Mouse (Mus musculus): ENCODE measurements around the gene Ctsz. TPM values are rescaled to one million over a fixed set of nuclear protein-coding genes. Genes with fewer than 3 reads are reported as not detected.

The Ctsz gene
- polyA plus RNA-seq, 1 experiment, result 143 TPM

GRCm38 (mm10) chr2:174443046-174443445, 4.2 kb upstream of the Ctsz start:
- Histone ChIP-seq H3K4me1 (ENCODE audit: control insufficient read depth, insufficient read depth, low read length) (no peaks in the 10 kb centered on the region), H3K27ac (ENCODE audit: insufficient read depth, low read length) (no peak overlapping the region), H3K4me3 (ENCODE audit: insufficient read depth, low read length) (no peak overlapping the region)
- TF ChIP-seq POLR2A (IDR thresholded peaks at IDR 0.05; ENCODE audit: low read depth, low read length), result no peak
- TF ChIP-seq CTCF (IDR thresholded peaks at IDR 0.05; ENCODE audit: borderline replicate concordance, insufficient read depth, low read length), result no peak

- Histone ChIP-seq H3K4me1 (ENCODE audit: control insufficient read depth, insufficient read depth, low read length) (no peaks in the 10 kb centered on the region), H3K27ac (ENCODE audit: insufficient read depth, low read length) (no peak overlapping the region)
- TF ChIP-seq CTCF (IDR thresholded peaks at IDR 0.05; ENCODE audit: borderline replicate concordance, insufficient read depth, low read length), result no peak
- no peak for TF ChIP-seq POLR2A (IDR thresholded peaks at IDR 0.05; ENCODE audit: low read depth, low read length)
These were observed 3.6 kb upstream of the Ctsz start for GRCm38 (mm10) chr2:174442460-174442859.

GRCm38 (mm10) chr2:174441898-174442297, 3.1 kb upstream of the Ctsz start:
- TF ChIP-seq CTCF (IDR thresholded peaks at IDR 0.05; ENCODE audit: borderline replicate concordance, insufficient read depth, low read length), result no peak
- TF ChIP-seq POLR2A (IDR thresholded peaks at IDR 0.05; ENCODE audit: low read depth, low read length), result no peak
- H3K4me1 ChIP-seq (ENCODE audit: control insufficient read depth, insufficient read depth, low read length), result no peaks in the 10 kb centered on the region
- no peak overlapping the region for H3K4me3 ChIP-seq (ENCODE audit: insufficient read depth, low read length)
- no peak overlapping the region for H3K27ac ChIP-seq (ENCODE audit: insufficient read depth, low read length)

More at GRCm38 (mm10) chr2:174442460-174442859, 3.6 kb upstream of the Ctsz start:
- no peak overlapping the region for H3K4me3 ChIP-seq (ENCODE audit: insufficient read depth, low read length)

GRCm38 (mm10) chr2:174439961-174440360, 1.1 kb upstream of the Ctsz start:
- TF ChIP-seq CTCF (IDR thresholded peaks at IDR 0.05; ENCODE audit: borderline replicate concordance, insufficient read depth, low read length) (no peak), POLR2A (IDR thresholded peaks at IDR 0.05; ENCODE audit: low read depth, low read length) (no peak)
- Histone ChIP-seq H3K4me3 (ENCODE audit: insufficient read depth, low read length) (no peak overlapping the region), H3K27ac (ENCODE audit: insufficient read depth, low read length) (no peak overlapping the region), H3K4me1 (ENCODE audit: control insufficient read depth, insufficient read depth, low read length) (no peaks in the 10 kb centered on the region)

- no peak for TF ChIP-seq CTCF (IDR thresholded peaks at IDR 0.05; ENCODE audit: borderline replicate concordance, insufficient read depth, low read length)
- TF ChIP-seq POLR2A (IDR thresholded peaks at IDR 0.05; ENCODE audit: low read depth, low read length), result no peak
- Histone ChIP-seq H3K4me1 (ENCODE audit: control insufficient read depth, insufficient read depth, low read length) (no peaks in the 10 kb centered on the region), H3K27ac (ENCODE audit: insufficient read depth, low read length) (no peak overlapping the region), H3K4me3 (ENCODE audit: insufficient read depth, low read length) (no peak overlapping the region)
These were observed 605 bp upstream of the Ctsz start for GRCm38 (mm10) chr2:174439450-174439838.

GRCm38 (mm10) chr2:174438181-174438580, 658 bp downstream of the Ctsz start:
- Histone ChIP-seq H3K4me3 (ENCODE audit: insufficient read depth, low read length) (peak overlapping the region; percentile 55), H3K27ac (ENCODE audit: insufficient read depth, low read length) (no peak overlapping the region), H3K4me1 (ENCODE audit: control insufficient read depth, insufficient read depth, low read length) (no peaks in the 10 kb centered on the region)
- no peak for TF ChIP-seq POLR2A (IDR thresholded peaks at IDR 0.05; ENCODE audit: low read depth, low read length)
- no peak for TF ChIP-seq CTCF (IDR thresholded peaks at IDR 0.05; ENCODE audit: borderline replicate concordance, insufficient read depth, low read length)

- TF ChIP-seq POLR2A (IDR thresholded peaks at IDR 0.05; ENCODE audit: low read depth, low read length) (no peak), CTCF (IDR thresholded peaks at IDR 0.05; ENCODE audit: borderline replicate concordance, insufficient read depth, low read length) (no peak)
- Histone ChIP-seq H3K4me1 (ENCODE audit: control insufficient read depth, insufficient read depth, low read length) (no peaks in the 10 kb centered on the region), H3K4me3 (ENCODE audit: insufficient read depth, low read length) (peak overlapping the region; percentile 55), H3K27ac (ENCODE audit: insufficient read depth, low read length) (no peak overlapping the region)
These were observed 1.2 kb downstream of the Ctsz start for GRCm38 (mm10) chr2:174437697-174437982.

- no peak overlapping the region for H3K4me3 ChIP-seq (ENCODE audit: insufficient read depth, low read length)
- TF ChIP-seq POLR2A (IDR thresholded peaks at IDR 0.05; ENCODE audit: low read depth, low read length) (no peak), CTCF (IDR thresholded peaks at IDR 0.05; ENCODE audit: borderline replicate concordance, insufficient read depth, low read length) (no peak)
- H3K27ac ChIP-seq (ENCODE audit: insufficient read depth, low read length), result no peak overlapping the region
- H3K4me1 ChIP-seq (ENCODE audit: control insufficient read depth, insufficient read depth, low read length), result no peaks in the 10 kb centered on the region
These were observed 1.7 kb downstream of the Ctsz start for GRCm38 (mm10) chr2:174436916-174437696.

- Histone ChIP-seq H3K4me3 (ENCODE audit: insufficient read depth, low read length) (no peak overlapping the region), H3K27ac (ENCODE audit: insufficient read depth, low read length) (no peak overlapping the region), H3K4me1 (ENCODE audit: control insufficient read depth, insufficient read depth, low read length) (no peaks in the 10 kb centered on the region)
- TF ChIP-seq POLR2A (IDR thresholded peaks at IDR 0.05; ENCODE audit: low read depth, low read length), result no peak
- no peak for TF ChIP-seq CTCF (IDR thresholded peaks at IDR 0.05; ENCODE audit: borderline replicate concordance, insufficient read depth, low read length)
These were observed 2.6 kb downstream of the Ctsz start for GRCm38 (mm10) chr2:174436076-174436701.

GRCm38 (mm10) chr2:174434943-174435342, 3.9 kb downstream of the Ctsz start:
- Histone ChIP-seq H3K4me3 (ENCODE audit: insufficient read depth, low read length) (no peak overlapping the region), H3K4me1 (ENCODE audit: control insufficient read depth, insufficient read depth, low read length) (no peaks in the 10 kb centered on the region), H3K27ac (ENCODE audit: insufficient read depth, low read length) (no peak overlapping the region)
- TF ChIP-seq CTCF (IDR thresholded peaks at IDR 0.05; ENCODE audit: borderline replicate concordance, insufficient read depth, low read length) (no peak), POLR2A (IDR thresholded peaks at IDR 0.05; ENCODE audit: low read depth, low read length) (no peak)

Data from embryonic fibroblast, embryonic 13.5 days (primary cell).